Mouse (Mus musculus) MEL (cell line): ENCODE data around the gene Ppfibp1. TPM values are rescaled to one million over a fixed set of nuclear protein-coding genes. Genes with fewer than 3 reads are reported as not detected.

Experiments
- DNase-seq: peaks from one replicate; pipeline ENCODE4 v3.0.0; 2011; ENCODE audit warnings: low read depth, low spot score
- H3K27ac ChIP-seq: 2 replicates; pipeline ENCODE4 v1.5.1; 2012; ENCODE audit warnings: low read depth, mild to moderate bottlenecking, control low read depth, low read length, moderate library complexity; ENCODE audit not compliant: control insufficient read depth
- H3K27me3 ChIP-seq, 2 experiments: fragments of 150-350 bp in 1 of 2; sonication (generic) in 1 of 2; 2 replicates each; pipeline ENCODE4 v1.6.1; 2012; ENCODE audit warnings: low read length in 2 of 2, mild to moderate bottlenecking in 2 of 2, improper control_type of control experiment in 1 of 2, moderate library complexity in 1 of 2; ENCODE audit not compliant: insufficient read depth in 2 of 2, control insufficient read depth in 1 of 2
- H3K36me3 ChIP-seq, 2 experiments: 2 replicates each; pipeline ENCODE4 v1.6.1; 2012 to 2014; ENCODE audit warnings: low read length in 2 of 2, improper control_type of control experiment in 1 of 2, inconsistent platforms in 1 of 2, mild to moderate bottlenecking in 1 of 2; ENCODE audit not compliant: insufficient read depth in 2 of 2, control insufficient read depth in 1 of 2
- H3K4me1 ChIP-seq, 2 experiments: fragments of 150-350 bp in 1 of 2; sonication (generic) in 1 of 2; 2 replicates each; pipeline ENCODE4 v1.6.1; 2012; ENCODE audit warnings: low read length in 2 of 2, improper control_type of control experiment in 1 of 2, mild to moderate bottlenecking in 1 of 2; ENCODE audit not compliant: insufficient read depth in 2 of 2, control insufficient read depth in 1 of 2
- H3K4me3 ChIP-seq, 2 experiments: fragments of 150-350 bp in 1 of 2; sonication (generic) in 1 of 2; 2 replicates each; pipeline ENCODE4 v1.5.1; 2012; ENCODE audit warnings: low read depth in 2 of 2, low read length in 2 of 2, mild to moderate bottlenecking in 2 of 2, moderate library complexity in 2 of 2, control low read depth in 1 of 2, improper control_type of control experiment in 1 of 2; ENCODE audit not compliant: control insufficient read depth in 1 of 2, insufficient read depth in 1 of 2
- H3K79me2 ChIP-seq: 2 replicates; pipeline ENCODE4 v1.6.1; 2012; ENCODE audit warnings: mild to moderate bottlenecking, low read length, moderate library complexity; ENCODE audit not compliant: control insufficient read depth, poor library complexity, insufficient read depth
- H3K9ac ChIP-seq: 2 replicates; pipeline ENCODE4 v1.6.1; 2012; ENCODE audit warnings: low read depth, mild to moderate bottlenecking, control low read depth, low read length, moderate library complexity; ENCODE audit not compliant: control insufficient read depth, poor library complexity, severe bottlenecking
- H3K9me3 ChIP-seq: fragments of 150-350 bp; sonication (generic); replicated peaks from 2 replicates; pipeline ENCODE4 v1.6.1; 2012; ENCODE audit warnings: mild to moderate bottlenecking, low read length, improper control_type of control experiment, moderate library complexity; ENCODE audit not compliant: insufficient read depth
- CHD1 ChIP-seq: IDR thresholded peaks from 2 replicates; pipeline ENCODE4 v1.6.1; 2012; ENCODE audit warnings: low read depth, mild to moderate bottlenecking, inconsistent platforms, low read length, improper control_type of control experiment
- ETS1 ChIP-seq: IDR thresholded peaks from 2 replicates; pipeline ENCODE4 v1.6.1; 2012; ENCODE audit warnings: low read depth, mild to moderate bottlenecking, inconsistent platforms, low read length, improper control_type of control experiment, moderate library complexity
- GABPA ChIP-seq: IDR thresholded peaks from 2 replicates; pipeline ENCODE4 v1.6.1; 2012; ENCODE audit warnings: low read depth, mild to moderate bottlenecking, inconsistent platforms, low read length, improper control_type of control experiment, moderate library complexity
- GATA1 ChIP-seq: IDR thresholded peaks from 2 replicates; pipeline ENCODE4 v1.6.1; 2011; ENCODE audit warnings: low read depth, low read length, improper control_type of control experiment
- HCFC1 ChIP-seq: IDR thresholded peaks from 2 replicates; pipeline ENCODE4 v1.6.1; 2012; ENCODE audit warnings: low read depth, mild to moderate bottlenecking, inconsistent platforms, low read length, improper control_type of control experiment, moderate library complexity
- JUND ChIP-seq: IDR thresholded peaks from 2 replicates; pipeline ENCODE4 v1.6.1; 2011; ENCODE audit warnings: low read depth, mild to moderate bottlenecking, improper control_type of control experiment, low read length
- MAX ChIP-seq: IDR thresholded peaks from 2 replicates; pipeline ENCODE4 v1.6.1; 2011; ENCODE audit warnings: low read length, improper control_type of control experiment
- MEF2A ChIP-seq: IDR thresholded peaks from 2 replicates; pipeline ENCODE4 v1.6.1; 2014; ENCODE audit warnings: low read depth, mild to moderate bottlenecking, inconsistent platforms, low read length, improper control_type of control experiment; ENCODE audit not compliant: poor library complexity, insufficient replicate concordance, severe bottlenecking; ENCODE audit errors: extremely low read depth
- MYC ChIP-seq: IDR thresholded peaks from 2 replicates; pipeline ENCODE4 v1.6.1; 2011; ENCODE audit warnings: low read depth, mild to moderate bottlenecking, low read length, improper control_type of control experiment, moderate library complexity
- POLR2A ChIP-seq, 2 experiments: IDR thresholded peaks; 2 replicates each; pipeline ENCODE4 v1.6.1; 2011 to 2012; ENCODE audit warnings: low read length in 2 of 2, mild to moderate bottlenecking in 2 of 2, control low read depth in 1 of 2, improper control_type of control experiment in 1 of 2, low read depth in 1 of 2, moderate library complexity in 1 of 2; ENCODE audit not compliant: control insufficient read depth in 1 of 2, insufficient read depth in 1 of 2, poor library complexity in 1 of 2
- RAD21 ChIP-seq: IDR thresholded peaks from 2 replicates; pipeline ENCODE4 v1.6.1; 2011; ENCODE audit warnings: mild to moderate bottlenecking, low read depth, low read length, improper control_type of control experiment
- RCOR1 ChIP-seq: IDR thresholded peaks from 2 replicates; pipeline ENCODE4 v1.6.1; 2012; ENCODE audit warnings: low read depth, mild to moderate bottlenecking, inconsistent platforms, low read length, improper control_type of control experiment
- SIN3A ChIP-seq: IDR thresholded peaks from 2 replicates; pipeline ENCODE4 v1.6.1; 2012; ENCODE audit warnings: low read length, improper control_type of control experiment, inconsistent platforms
- SMC3 ChIP-seq: IDR thresholded peaks from 2 replicates; pipeline ENCODE4 v1.6.1; 2011; ENCODE audit warnings: low read depth, low read length, improper control_type of control experiment
- TCF12 ChIP-seq: IDR thresholded peaks from 2 replicates; pipeline ENCODE4 v1.6.1; 2014; ENCODE audit warnings: low read depth, mild to moderate bottlenecking, inconsistent platforms, low read length, improper control_type of control experiment, moderate library complexity
- UBTF ChIP-seq: IDR thresholded peaks from 2 replicates; pipeline ENCODE4 v1.6.1; 2012; ENCODE audit warnings: low read depth, mild to moderate bottlenecking, inconsistent platforms, low read length, improper control_type of control experiment, moderate library complexity, borderline replicate concordance; ENCODE audit not compliant: insufficient read depth
- USF1 ChIP-seq: IDR thresholded peaks from 2 replicates; pipeline ENCODE4 v1.6.1; 2014; ENCODE audit warnings: low read depth, mild to moderate bottlenecking, inconsistent platforms, low read length, improper control_type of control experiment, moderate library complexity
- ZMIZ1 ChIP-seq: IDR thresholded peaks from 2 replicates; pipeline ENCODE4 v1.6.1; 2012; ENCODE audit warnings: low read depth, mild to moderate bottlenecking, inconsistent platforms, low read length, improper control_type of control experiment, moderate library complexity
- ZNF384 ChIP-seq: IDR thresholded peaks from 2 replicates; pipeline ENCODE4 v1.6.1; 2012; ENCODE audit warnings: low read depth, mild to moderate bottlenecking, inconsistent platforms, low read length, improper control_type of control experiment
- polyA plus RNA-seq, 2 experiments: library from polyadenylated mRNA; stranded (reverse) in 1 of 2; unstranded in 1 of 2; fragments of >175 nt in 1 of 2; fragments of >200 nt in 1 of 2; gene quantifications; 2 replicates each; pipeline versions ENCODE4 v1.2.1 to v1.2.4; 2012; ENCODE audit warnings: low replicate concordance in 2 of 2, low read depth in 1 of 2; ENCODE audit not compliant: insufficient read length in 2 of 2, insufficient read depth in 1 of 2, missing spikeins in 1 of 2
- total RNA-seq: library from RNA; depleted of rRNA; stranded (reverse); fragments of 300-350 nt; gene quantifications from 2 replicates; pipeline ENCODE4 v1.2.3, GENCODE M21; 2012

Ppfibp1 gene
- total and polyA plus RNA-seq, 3 experiments = 12.2 to 14.6 TPM; not detected in 1

DNA sequence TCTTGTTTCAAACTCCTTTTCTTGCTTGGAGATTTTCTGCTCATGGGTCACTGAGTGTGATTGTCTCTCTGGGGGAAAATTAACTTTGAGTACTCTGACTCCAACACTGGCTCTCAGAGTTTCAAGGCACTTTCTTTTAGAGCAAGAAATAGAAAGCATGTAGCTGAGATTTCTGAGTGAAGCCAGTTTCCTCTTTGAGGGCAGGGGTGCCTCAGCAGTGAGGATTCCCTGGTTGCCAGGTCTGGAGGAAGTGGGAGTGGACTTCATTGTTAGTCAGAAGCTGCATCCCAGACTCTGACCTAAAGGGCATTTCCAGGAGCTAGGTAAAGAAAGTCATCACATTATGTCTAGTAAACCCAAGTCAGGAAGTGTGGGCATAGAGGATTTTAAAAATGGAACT lies 2.3 kb downstream of the Ppfibp1 start:
- H3K4me3 ChIP-seq = no peak overlapping the region
- no peak for DNase-seq
- H3K4me1 ChIP-seq = peaks cover 3 to 6% of the 10 kb centered on the region in 2 experiments; a peak in 3 of 4 replicates
- no peaks in the 10 kb centered on the region for H3K27me3 ChIP-seq
- TF ChIP-seq MAX (no peak), CHD1 (no peak)
- H3K79me2 ChIP-seq = peaks cover 6% of the 10 kb centered on the region; the same call in 1 of the 2 replicates
- H3K27ac ChIP-seq = no peak overlapping the region
- H3K36me3 ChIP-seq = peaks cover 0 to 6% of the 10 kb centered on the region in 2 experiments; a peak in 2 of 4 replicates
- no peak overlapping the region for H3K9ac ChIP-seq
- H3K9me3 ChIP-seq = no peaks in the 10 kb centered on the region

DNA sequence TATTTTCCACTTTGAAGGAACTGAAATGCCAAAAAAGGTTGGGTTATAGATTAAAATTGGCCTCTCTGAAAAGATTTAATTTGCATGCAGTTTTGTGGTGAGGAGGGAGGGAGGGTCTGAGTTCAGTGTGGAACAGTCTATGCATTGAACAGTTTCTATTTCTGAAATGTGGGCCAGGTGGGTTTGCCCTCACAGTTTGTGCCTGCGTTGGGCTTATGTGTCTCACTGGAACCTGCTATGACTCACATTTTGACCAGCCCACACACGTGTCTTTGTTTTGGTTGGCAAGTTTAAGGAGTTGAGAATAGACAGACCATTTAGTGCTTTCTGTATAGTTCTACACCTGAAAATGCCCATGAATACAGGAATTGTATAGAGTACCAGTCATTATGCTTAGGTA lies 5.6 kb downstream of the Ppfibp1 start:
- no peak for DNase-seq
- no peak overlapping the region for H3K27ac ChIP-seq
- no peaks in the 10 kb centered on the region; the same call in 1 of the 2 replicates for H3K79me2 ChIP-seq
- no peaks in the 10 kb centered on the region for H3K9me3 ChIP-seq
- 0 out of 4 replicates have a peak, but pooled peaks cover 0 to 3% of the 10 kb centered on the region in 2 experiments for H3K4me1 ChIP-seq
- no peaks in the 10 kb centered on the region for H3K36me3 ChIP-seq
- H3K9ac ChIP-seq = no peak overlapping the region
- H3K4me3 ChIP-seq = no peak overlapping the region
- no peak for TF ChIP-seq HCFC1
- no peak for TF ChIP-seq GABPA
- no peak for TF ChIP-seq USF1
- TF ChIP-seq GATA1 = no peak
- TF ChIP-seq SIN3A = no peak
- no peak for TF ChIP-seq SMC3
- TF ChIP-seq MEF2A = no peak
- no peak for TF ChIP-seq MAX
- TF ChIP-seq ZNF384 = no peak
- H3K27me3 ChIP-seq = no peaks in the 10 kb centered on the region

DNA sequence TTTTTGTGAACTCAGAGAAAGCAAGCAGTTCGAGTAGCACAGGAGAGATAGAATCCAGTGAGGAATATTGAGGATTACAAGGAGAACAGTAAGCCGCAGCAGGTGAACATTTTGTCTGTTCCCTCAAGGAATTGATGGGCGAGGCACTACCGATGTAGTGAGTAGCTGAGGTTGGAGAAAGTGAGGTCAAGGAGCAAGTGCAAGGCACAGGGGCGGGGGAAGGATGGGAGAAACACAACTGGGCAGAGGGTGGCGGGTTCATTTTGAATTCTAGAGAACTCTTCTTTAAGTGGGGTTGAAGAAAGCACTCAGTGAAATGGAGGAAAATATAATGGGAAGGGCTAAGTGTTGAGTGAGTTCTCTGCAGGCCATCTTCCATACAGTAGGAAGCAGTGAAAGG lies 10.4 kb downstream of the Ppfibp1 start:
- Histone ChIP-seq H3K4me3 (no peak overlapping the region), H3K4me1 (no peaks in the 10 kb centered on the region)

More for the DNA sequence above, 10.4 kb downstream of the Ppfibp1 start:
- Histone ChIP-seq H3K27me3 (no peaks in the 10 kb centered on the region), H3K79me2 (no peaks in the 10 kb centered on the region), H3K36me3 (no peaks in the 10 kb centered on the region)
- DNase-seq = no peak
- TF ChIP-seq USF1 (no peak), UBTF (no peak), RCOR1 (no peak), MYC (no peak), RAD21 (no peak), POLR2A (IDR thresholded peaks at IDR 0.05; ENCODE audit: control insufficient read depth in 1 of 2, insufficient read depth in 1 of 2, low read depth in 1 of 2, low read length in 2 of 2, poor library complexity in 1 of 2) (no peak), ETS1 (no peak), MAX (no peak), JUND (no peak), ZMIZ1 (no peak), TCF12 (no peak)
- TF ChIP-seq, all 39 proteins: peak for 0
- H3K9me3 ChIP-seq = no peaks in the 10 kb centered on the region
- H3K27ac ChIP-seq = no peak overlapping the region
- H3K9ac ChIP-seq = no peak overlapping the region
